Comparison of ENCODE assay signal across 15 mouse cellular contexts in genomic region chr2:170756667-170757066, GRCm38 (mm10). TPM values are rescaled to one million over a fixed set of nuclear protein-coding genes. Genes with fewer than 3 reads are reported as not detected.
DNase-seq lines count a peak whose midpoint lies in the region; ATAC-seq and TF ChIP-seq lines count a peak whose summit lies in the region.
"Had no signal": no experiment of that assay in that cellular context is flagged by ENCODE, and none has a peak within 500 bp of the region (broad histone marks: within the 10 kb centered on the region; RNA-seq: fewer than 3 reads in every experiment).

No protein-coding gene starts in this region.

- TF ChIP-seq POLR2A in brain, embryonic 14.5 days (IDR thresholded peaks at IDR 0.05; ENCODE audit: borderline replicate concordance, extremely low read depth, insufficient read depth, insufficient read length, poor library complexity, severe bottlenecking): no peak

- DNase-seq in brain, embryonic 14.5 days (ENCODE audit: low read depth): peak; percentile 69
- DNase-seq in embryonic facial prominence, embryonic 10.5 days (ENCODE audit: low spot score): no peak
- no peak for DNase-seq in adrenal gland, postnatal 4 days (ENCODE audit: low spot score in 2 of 2)
- DNase-seq in left cerebral cortex, adult 11 months (ENCODE audit: low spot score): no peak
- DNase-seq in heart, adult 11 months: no peak
- DNase-seq: cerebellum, adult 9-11 months; gastrocnemius, adult 2 months; kidney, adult 11 months; thymus, postnatal 25 days had no signal

- peak; percentile 5; the same call in 1 of the 2 replicates for ATAC-seq in hindbrain, embryonic 12.5 days (ENCODE audit: low FRiP score)
- no peak for ATAC-seq in midbrain, embryonic 13.5 days
- ATAC-seq: CD4-positive, CD25-positive, alpha-beta regulatory T cell, adult 4 months had no signal

- H3K4me1 ChIP-seq in embryonic facial prominence, embryonic 10.5 days: peaks cover 35% of the 10 kb centered on the region
- H3K4me1 ChIP-seq in hindbrain, embryonic 12.5 days: peaks cover 25% of the 10 kb centered on the region
- peaks cover 41% of the 10 kb centered on the region for H3K4me1 ChIP-seq in midbrain, embryonic 13.5 days (replicated peaks)

- 0 out of 2 replicates have a peak overlapping the region, but pooled peaks have one; percentile 6 for H3K4me2 ChIP-seq in hindbrain, embryonic 12.5 days (replicated peaks)
- H3K4me2 ChIP-seq in midbrain, embryonic 13.5 days (replicated peaks): no peak overlapping the region

- H3K27ac ChIP-seq in embryonic facial prominence, embryonic 10.5 days (replicated peaks): peak overlapping the region; percentile 72; the same call in 1 of the 2 replicates
- H3K27ac ChIP-seq in hindbrain, embryonic 12.5 days: peak overlapping the region; percentile 75
- H3K27ac ChIP-seq in midbrain, embryonic 13.5 days: peak overlapping the region; percentile 84
- H3K27ac ChIP-seq: gastrocnemius, adult 2 months; heart, adult 2 months; liver, embryonic 14.5 days had no signal

- 0 out of 2 replicates have a peak overlapping the region, but pooled peaks have one; percentile 18 for H3K9ac ChIP-seq in hindbrain, embryonic 12.5 days
- H3K9ac ChIP-seq in midbrain, embryonic 13.5 days (replicated peaks): no peak overlapping the region
- H3K9ac ChIP-seq: liver, embryonic 14.5 days had no signal

- H3K4me3 ChIP-seq in embryonic facial prominence, embryonic 10.5 days: no peak overlapping the region
- no peak overlapping the region for H3K4me3 ChIP-seq in hindbrain, embryonic 12.5 days
- H3K4me3 ChIP-seq in midbrain, embryonic 13.5 days (replicated peaks): no peak overlapping the region
- H3K4me3 ChIP-seq: gastrocnemius, adult 2 months; heart, adult 2 months had no signal

- H3K36me3 ChIP-seq in embryonic facial prominence, embryonic 10.5 days (replicated peaks): no peaks in the 10 kb centered on the region
- H3K36me3 ChIP-seq in hindbrain, embryonic 12.5 days: no peaks in the 10 kb centered on the region
- H3K36me3 ChIP-seq in midbrain, embryonic 13.5 days: no peaks in the 10 kb centered on the region

- no peak for TF ChIP-seq CTCF in brain, embryonic 14.5 days (IDR thresholded peaks at IDR 0.05; ENCODE audit: borderline replicate concordance, extremely low read depth, insufficient read depth, insufficient read length)

- 0 out of 2 replicates have a peak, but pooled peaks cover 2% of the 10 kb centered on the region for H3K27me3 ChIP-seq in embryonic facial prominence, embryonic 10.5 days (replicated peaks; ENCODE audit: low read depth, poor library complexity, severe bottlenecking)
- H3K27me3 ChIP-seq in hindbrain, embryonic 12.5 days: no peaks in the 10 kb centered on the region; the same call in 1 of the 2 replicates
- no peaks in the 10 kb centered on the region for H3K27me3 ChIP-seq in midbrain, embryonic 13.5 days

- no peaks in the 10 kb centered on the region for H3K9me3 ChIP-seq in embryonic facial prominence, embryonic 10.5 days
- no peaks in the 10 kb centered on the region for H3K9me3 ChIP-seq in hindbrain, embryonic 12.5 days (replicated peaks)
- no peaks in the 10 kb centered on the region for H3K9me3 ChIP-seq in midbrain, embryonic 13.5 days

- WGBS in embryonic facial prominence, embryonic 10.5 days: 77% methylated on average over 7 of the region's 7 CpGs
- 63% methylated on average over 6 of the region's 7 CpGs for WGBS in hindbrain, embryonic 12.5 days
- WGBS in midbrain, embryonic 13.5 days: 51% methylated on average over 7 of the region's 7 CpGs

RNA-seq across cellular contexts. Expression of gene Dok5, which starts 25.1 kb away (rescaled TPM):
- polyA plus RNA-seq in brain, embryonic 14.5 days (2012; rRNA removed): 30.6 and 35.0 TPM in 2 replicates
- polyA plus RNA-seq in embryonic facial prominence, embryonic 10.5 days (2016; fragmentation: Nextera tagmentation; extraction: Ambion mirVana): 11.8 and 16.3 TPM in 2 replicates
- polyA plus RNA-seq in hindbrain, embryonic 12.5 days (2016; fragmentation: Nextera tagmentation; extraction: Ambion mirVana): 29.0 and 30.9 TPM in 2 replicates
- 41.1 and 42.7 TPM in 2 replicates for polyA plus RNA-seq in midbrain, embryonic 13.5 days (2015; fragmentation: Nextera tagmentation; extraction: Ambion mirVana)
- total RNA-seq in adrenal gland, postnatal 4 days (2021): 1 to 10 TPM; 1.7 to 1.9 TPM
- total RNA-seq: MEL had no signal
- polyA plus RNA-seq: CD4-positive, CD25-positive, alpha-beta regulatory T cell, adult 4 months had no signal
